Mouse (Mus musculus): Measurements from ENCODE around the gene Cse1l. TPM values are rescaled to one million over a fixed set of nuclear protein-coding genes. Genes with fewer than 3 reads are reported as not detected.

The Cse1l gene
- polyA plus RNA-seq, 1 experiment from 2014 or later, result 118 TPM

GRCm38 (mm10) chr2:166950853-166951648 is 45.2 kb downstream of the Cse1l start:
- no peaks in the 10 kb centered on the region for H3K4me1 ChIP-seq (replicated peaks; ENCODE audit: control insufficient read depth, insufficient read depth, low read length)
- WGBS, result 61% methylated on average over 14 of the region's 14 CpGs
- H3K9me3 ChIP-seq (ENCODE audit: control insufficient read depth, low read length), result no peaks in the 10 kb centered on the region
- peak; percentile 66 for ATAC-seq (ENCODE audit: low read depth)
- peaks cover 60% of the 10 kb centered on the region for H3K36me3 ChIP-seq (ENCODE audit: control insufficient read depth, insufficient read depth, low read length)
- H3K27ac ChIP-seq (ENCODE audit: low read length), result no peak overlapping the region
- no peak overlapping the region for H3K4me2 ChIP-seq (ENCODE audit: low read depth, low read length)
- H3K4me3 ChIP-seq (ENCODE audit: low read length), result no peak overlapping the region
- H3K9ac ChIP-seq (ENCODE audit: low read length), result no peak overlapping the region
- H3K27me3 ChIP-seq (ENCODE audit: control insufficient read depth, insufficient read depth, low read depth, low read length), result no peaks in the 10 kb centered on the region

GRCm38 (mm10) chr2:166952151-166952550 is 46.3 kb downstream of the Cse1l start:
- no peak for ATAC-seq (ENCODE audit: low read depth)
- Histone ChIP-seq H3K4me1 (replicated peaks; ENCODE audit: control insufficient read depth, insufficient read depth, low read length) (no peaks in the 10 kb centered on the region), H3K27ac (ENCODE audit: low read length) (no peak overlapping the region), H3K4me3 (ENCODE audit: low read length) (no peak overlapping the region), H3K9me3 (ENCODE audit: control insufficient read depth, low read length) (no peaks in the 10 kb centered on the region), H3K36me3 (ENCODE audit: control insufficient read depth, insufficient read depth, low read length) (peaks cover 57% of the 10 kb centered on the region), H3K27me3 (ENCODE audit: control insufficient read depth, insufficient read depth, low read depth, low read length) (no peaks in the 10 kb centered on the region), H3K4me2 (ENCODE audit: low read depth, low read length) (no peak overlapping the region), H3K9ac (ENCODE audit: low read length) (no peak overlapping the region)
- WGBS, result 82% methylated on average over 6 of the region's 6 CpGs

GRCm38 (mm10) chr2:166956805-166957204 is 51.0 kb downstream of the Cse1l start:
- Histone ChIP-seq H3K9me3 (ENCODE audit: control insufficient read depth, low read length) (no peaks in the 10 kb centered on the region), H3K4me2 (ENCODE audit: low read depth, low read length) (no peak overlapping the region), H3K4me3 (ENCODE audit: low read length) (no peak overlapping the region), H3K36me3 (ENCODE audit: control insufficient read depth, insufficient read depth, low read length) (peaks cover 34% of the 10 kb centered on the region), H3K27ac (ENCODE audit: low read length) (no peak overlapping the region), H3K27me3 (ENCODE audit: control insufficient read depth, insufficient read depth, low read depth, low read length) (no peaks in the 10 kb centered on the region), H3K9ac (ENCODE audit: low read length) (no peak overlapping the region), H3K4me1 (replicated peaks; ENCODE audit: control insufficient read depth, insufficient read depth, low read length) (no peaks in the 10 kb centered on the region)
- 51% methylated on average over 7 of the region's 7 CpGs for WGBS
- ATAC-seq (ENCODE audit: low read depth), result no peak

GRCm38 (mm10) chr2:166960648-166961330 is 54.9 kb downstream of the Cse1l start:
- no peak overlapping the region for H3K27ac ChIP-seq (ENCODE audit: low read length)
- no peak for ATAC-seq (ENCODE audit: low read depth)
- H3K9me3 ChIP-seq (ENCODE audit: control insufficient read depth, low read length), result no peaks in the 10 kb centered on the region
- H3K4me1 ChIP-seq (replicated peaks; ENCODE audit: control insufficient read depth, insufficient read depth, low read length), result no peaks in the 10 kb centered on the region
- no peak overlapping the region for H3K9ac ChIP-seq (ENCODE audit: low read length)
- H3K27me3 ChIP-seq (ENCODE audit: control insufficient read depth, insufficient read depth, low read depth, low read length), result no peaks in the 10 kb centered on the region
- H3K4me2 ChIP-seq (ENCODE audit: low read depth, low read length), result no peak overlapping the region
- 86% methylated on average over 8 of the region's 8 CpGs for WGBS
- H3K36me3 ChIP-seq (ENCODE audit: control insufficient read depth, insufficient read depth, low read length), result peaks cover 11% of the 10 kb centered on the region
- H3K4me3 ChIP-seq (ENCODE audit: low read length), result no peak overlapping the region

- Histone ChIP-seq H3K4me2 (ENCODE audit: low read depth, low read length) (no peak overlapping the region), H3K9me3 (ENCODE audit: control insufficient read depth, low read length) (no peaks in the 10 kb centered on the region), H3K36me3 (ENCODE audit: control insufficient read depth, insufficient read depth, low read length) (peaks cover 8% of the 10 kb centered on the region; the same call in 1 of the 2 replicates), H3K27me3 (ENCODE audit: control insufficient read depth, insufficient read depth, low read depth, low read length) (no peaks in the 10 kb centered on the region), H3K27ac (ENCODE audit: low read length) (no peak overlapping the region), H3K4me3 (ENCODE audit: low read length) (no peak overlapping the region), H3K9ac (ENCODE audit: low read length) (no peak overlapping the region), H3K4me1 (replicated peaks; ENCODE audit: control insufficient read depth, insufficient read depth, low read length) (no peaks in the 10 kb centered on the region)
- ATAC-seq (ENCODE audit: low read depth), result no peak
- 71% methylated on average over 8 of the region's 8 CpGs for WGBS
Measured at GRCm38 (mm10) chr2:166963257-166963656, 57.4 kb downstream of the Cse1l start.

GRCm38 (mm10) chr2:166964773-166965172 is 58.9 kb downstream of the Cse1l start:
- Histone ChIP-seq H3K27me3 (ENCODE audit: control insufficient read depth, insufficient read depth, low read depth, low read length) (no peaks in the 10 kb centered on the region), H3K4me3 (ENCODE audit: low read length) (no peak overlapping the region), H3K9ac (ENCODE audit: low read length) (no peak overlapping the region), H3K27ac (ENCODE audit: low read length) (no peak overlapping the region), H3K4me1 (replicated peaks; ENCODE audit: control insufficient read depth, insufficient read depth, low read length) (no peaks in the 10 kb centered on the region), H3K4me2 (ENCODE audit: low read depth, low read length) (no peak overlapping the region), H3K36me3 (ENCODE audit: control insufficient read depth, insufficient read depth, low read length) (peaks cover 1% of the 10 kb centered on the region; the same call in 1 of the 2 replicates), H3K9me3 (ENCODE audit: control insufficient read depth, low read length) (no peaks in the 10 kb centered on the region)
- ATAC-seq (ENCODE audit: low read depth), result no peak
- WGBS, result 78% methylated on average over 2 of the region's 2 CpGs

- Histone ChIP-seq H3K27me3 (ENCODE audit: control insufficient read depth, insufficient read depth, low read depth, low read length) (no peaks in the 10 kb centered on the region), H3K36me3 (ENCODE audit: control insufficient read depth, insufficient read depth, low read length) (no peaks in the 10 kb centered on the region), H3K4me2 (ENCODE audit: low read depth, low read length) (no peak overlapping the region), H3K27ac (ENCODE audit: low read length) (no peak overlapping the region), H3K9me3 (ENCODE audit: control insufficient read depth, low read length) (no peaks in the 10 kb centered on the region), H3K9ac (ENCODE audit: low read length) (no peak overlapping the region), H3K4me3 (ENCODE audit: low read length) (no peak overlapping the region), H3K4me1 (replicated peaks; ENCODE audit: control insufficient read depth, insufficient read depth, low read length) (0 out of 2 replicates have a peak, but pooled peaks cover 4% of the 10 kb centered on the region)
- ATAC-seq (ENCODE audit: low read depth), result no peak
- 48% methylated on average over 1 of the region's 1 CpGs for WGBS
Measured at GRCm38 (mm10) chr2:166973153-166973552, 67.3 kb downstream of the Cse1l start.

- H3K27ac ChIP-seq (ENCODE audit: low read length), result no peak overlapping the region
- no peak overlapping the region for H3K9ac ChIP-seq (ENCODE audit: low read length)
- no peaks in the 10 kb centered on the region for H3K9me3 ChIP-seq (ENCODE audit: control insufficient read depth, low read length)
- no peak for ATAC-seq (ENCODE audit: low read depth)
- 0 out of 2 replicates have a peak, but pooled peaks cover 4% of the 10 kb centered on the region for H3K4me1 ChIP-seq (replicated peaks; ENCODE audit: control insufficient read depth, insufficient read depth, low read length)
- H3K4me3 ChIP-seq (ENCODE audit: low read length), result no peak overlapping the region
- H3K36me3 ChIP-seq (ENCODE audit: control insufficient read depth, insufficient read depth, low read length), result no peaks in the 10 kb centered on the region
- H3K27me3 ChIP-seq (ENCODE audit: control insufficient read depth, insufficient read depth, low read depth, low read length), result no peaks in the 10 kb centered on the region
- H3K4me2 ChIP-seq (ENCODE audit: low read depth, low read length), result no peak overlapping the region
- 80% methylated on average over 6 of the region's 6 CpGs for WGBS
Measured at GRCm38 (mm10) chr2:166974177-166974872, 68.5 kb downstream of the Cse1l start.

- Histone ChIP-seq H3K4me3 (ENCODE audit: low read length) (no peak overlapping the region), H3K9me3 (ENCODE audit: control insufficient read depth, low read length) (no peaks in the 10 kb centered on the region), H3K9ac (ENCODE audit: low read length) (no peak overlapping the region), H3K27me3 (ENCODE audit: control insufficient read depth, insufficient read depth, low read depth, low read length) (no peaks in the 10 kb centered on the region), H3K4me2 (ENCODE audit: low read depth, low read length) (no peak overlapping the region), H3K27ac (ENCODE audit: low read length) (no peak overlapping the region), H3K36me3 (ENCODE audit: control insufficient read depth, insufficient read depth, low read length) (no peaks in the 10 kb centered on the region), H3K4me1 (replicated peaks; ENCODE audit: control insufficient read depth, insufficient read depth, low read length) (0 out of 2 replicates have a peak, but pooled peaks cover 4% of the 10 kb centered on the region)
- 74% methylated on average over 3 of the region's 3 CpGs for WGBS
- ATAC-seq (ENCODE audit: low read depth), result no peak
Measured at GRCm38 (mm10) chr2:166976356-166976755, 70.5 kb downstream of the Cse1l start.
